Mouse (Mus musculus) spleen, adult 2 months (tissue): ENCODE results near the gene Ip6k2. TPM values are rescaled to one million over a fixed set of nuclear protein-coding genes. Genes with fewer than 3 reads are reported as not detected.

Experiments used
- DNase-seq, 2 experiments: peaks; one replicate each; pipeline versions ENCODE4 v3.0.0 to v3.0.0-alpha.2; 2012 to 2021; ENCODE audit warnings: low spot score in 2 of 2, low read depth in 1 of 2
- H3K27ac ChIP-seq: fragments of 200-500 bp; 2 replicates; pipeline ENCODE4 v1.5.1; 2012; ENCODE audit warnings: low read length, inconsistent platforms; ENCODE audit not compliant: insufficient read depth
- H3K27me3 ChIP-seq: fragments of 200-500 bp; 2 replicates; pipeline ENCODE4 v1.6.1; 2012; ENCODE audit warnings: mild to moderate bottlenecking, moderate library complexity, low read length, inconsistent platforms; ENCODE audit not compliant: control insufficient read depth, insufficient read depth
- H3K36me3 ChIP-seq: fragments of 200-500 bp; 2 replicates; pipeline ENCODE4 v1.6.1; 2012; ENCODE audit warnings: mild to moderate bottlenecking, low read length, inconsistent platforms; ENCODE audit not compliant: control insufficient read depth, insufficient read depth
- H3K4me1 ChIP-seq: fragments of 200-500 bp; 2 replicates; pipeline ENCODE4 v1.6.1; 2011; ENCODE audit warnings: inconsistent platforms; ENCODE audit not compliant: control insufficient read depth, insufficient read depth, insufficient read length
- H3K4me3 ChIP-seq: fragments of 200-500 bp; 2 replicates; pipeline ENCODE4 v1.5.1; 2011; ENCODE audit warnings: mild to moderate bottlenecking, inconsistent platforms; ENCODE audit not compliant: insufficient read depth, insufficient read length; ENCODE audit errors: extremely low read depth
- CTCF ChIP-seq: fragments of 200-500 bp; IDR thresholded peaks from 2 replicates; pipeline ENCODE4 v1.5.1; 2011; ENCODE audit warnings: mild to moderate bottlenecking, inconsistent platforms; ENCODE audit not compliant: insufficient read depth, insufficient read length, insufficient replicate concordance; ENCODE audit errors: extremely low read depth
- POLR2A ChIP-seq: fragments of 200-500 bp; IDR thresholded peaks from 2 replicates; pipeline ENCODE4 v1.6.1; 2011; ENCODE audit warnings: low read depth, low read length, inconsistent platforms
- WGBS: fragments of 180-500 bp; shearing (Covaris S2); methylation state at CpG from one replicate; pipeline ENCODE4 v1.1.7; 2018; 5-methylcytosine and 5-hydroxymethylcytosine counted together
- polyA plus RNA-seq: library from polyadenylated mRNA; depleted of rRNA; stranded (reverse); fragments of >200 nt; gene quantifications from 2 replicates; pipeline ENCODE4 v1.2.3, GENCODE M21; 2012

Ip6k2 gene
- polyA plus RNA-seq, 1 experiment: 35.9 TPM

GRCm38 (mm10) chr9:108805768-108806167 lies 22.2 kb downstream of the Ip6k2 start:
- 87% methylated on average over 8 of the region's 8 CpGs for WGBS
- no peak for DNase-seq
- no peak overlapping the region for H3K27ac ChIP-seq
- peaks cover 11% of the 10 kb centered on the region; the same call in 1 of the 2 replicates for H3K4me1 ChIP-seq
- no peaks in the 10 kb centered on the region for H3K27me3 ChIP-seq
- H3K4me3 ChIP-seq: no peak overlapping the region
- H3K36me3 ChIP-seq: peaks cover 28% of the 10 kb centered on the region
- TF ChIP-seq POLR2A: no peak
- TF ChIP-seq CTCF: no peak

GRCm38 (mm10) chr9:108806379-108806778 lies 22.8 kb downstream of the Ip6k2 start:
- Histone ChIP-seq H3K4me3 (no peak overlapping the region), H3K27me3 (no peaks in the 10 kb centered on the region), H3K4me1 (peaks cover 11% of the 10 kb centered on the region; the same call in 1 of the 2 replicates), H3K36me3 (peaks cover 24% of the 10 kb centered on the region), H3K27ac (no peak overlapping the region)
- TF ChIP-seq POLR2A (no peak), CTCF (no peak)
- DNase-seq: no peak

- DNase-seq: no peak
- TF ChIP-seq POLR2A (no peak), CTCF (no peak)
- H3K36me3 ChIP-seq: peaks cover 24% of the 10 kb centered on the region
- H3K27ac ChIP-seq: no peak overlapping the region
- no peak overlapping the region for H3K4me3 ChIP-seq
- H3K27me3 ChIP-seq: no peaks in the 10 kb centered on the region
- WGBS: 92% methylated on average over 1 of the region's 1 CpGs
- peaks cover 11% of the 10 kb centered on the region; the same call in 1 of the 2 replicates for H3K4me1 ChIP-seq
These were observed 23.2 kb downstream of the Ip6k2 start for GRCm38 (mm10) chr9:108806831-108807230.

GRCm38 (mm10) chr9:108807674-108808073 lies 24.1 kb downstream of the Ip6k2 start:
- no peak for DNase-seq
- H3K36me3 ChIP-seq: peaks cover 26% of the 10 kb centered on the region

GRCm38 (mm10) chr9:108808163-108808665 lies 24.6 kb downstream of the Ip6k2 start, which contains the start of gene Nckipsd:
Nckipsd (plus strand) TSS chr9:108808368.
- WGBS: under 1% methylated on average over 62 of the region's 62 CpGs
- peak; percentile 91 for TF ChIP-seq CTCF
- peak; percentile 22; the same call in 1 of the 2 replicates for TF ChIP-seq POLR2A
- Histone ChIP-seq H3K36me3 (peaks cover 26% of the 10 kb centered on the region), H3K27ac (peak within 1 kb of the TSS; percentile 47; the same call in 1 of the 2 replicates), H3K27me3 (no peaks in the 10 kb centered on the region), H3K4me3 (peak within 1 kb of the TSS; percentile 94), H3K4me1 (peaks cover 11% of the 10 kb centered on the region; the same call in 1 of the 2 replicates)
- DNase-seq: peak; percentile 74 to 92

More at GRCm38 (mm10) chr9:108807674-108808073, 24.1 kb downstream of the Ip6k2 start:
- Histone ChIP-seq H3K27ac (0 out of 2 replicates have a peak overlapping the region, but pooled peaks have one; percentile 18), H3K4me1 (peaks cover 11% of the 10 kb centered on the region; the same call in 1 of the 2 replicates), H3K4me3 (no peak overlapping the region), H3K27me3 (no peaks in the 10 kb centered on the region)
- WGBS: 69% methylated on average over 5 of the region's 5 CpGs
- TF ChIP-seq POLR2A: no peak

- DNase-seq: no peak
- Histone ChIP-seq H3K27me3 (no peaks in the 10 kb centered on the region), H3K27ac (0 out of 2 replicates have a peak overlapping the region, but pooled peaks have one; percentile 4), H3K4me3 (no peak overlapping the region), H3K36me3 (peaks cover 23% of the 10 kb centered on the region), H3K4me1 (peaks cover 11% of the 10 kb centered on the region; the same call in 1 of the 2 replicates)
- TF ChIP-seq CTCF: no peak
- 62% methylated on average over 5 of the region's 5 CpGs for WGBS
These were observed 25.6 kb downstream of the Ip6k2 start for GRCm38 (mm10) chr9:108809188-108809587.

GRCm38 (mm10) chr9:108809723-108810122 lies 26.1 kb downstream of the Ip6k2 start:
- no peaks in the 10 kb centered on the region for H3K27me3 ChIP-seq
- DNase-seq: peak in 1 of 2 experiments; percentile 23
- TF ChIP-seq CTCF (no peak), POLR2A (no peak)
- H3K4me1 ChIP-seq: peaks cover 11% of the 10 kb centered on the region; the same call in 1 of the 2 replicates
- 0 out of 2 replicates have a peak overlapping the region, but pooled peaks have one; percentile 4 for H3K27ac ChIP-seq
- no peak overlapping the region for H3K4me3 ChIP-seq
- peaks cover 25% of the 10 kb centered on the region for H3K36me3 ChIP-seq
- 25% methylated on average over 6 of the region's 6 CpGs for WGBS
